Mouse (Mus musculus) cerebellum, adult (tissue): ENCODE measurements around the gene Olfr1380.
"Not testable (repeated sequence)": the region's sequence is repeated elsewhere in the genome, so short reads cannot be mapped to it uniquely, and the experiment has no call there.

Experiments used
- ATAC-seq: cut with Nextera tagmentation; 2 replicates; pipeline ENCODE4 v1.9.2; 2017; ENCODE audit warnings: mild to moderate bottlenecking, moderate library complexity, mixed read lengths; ENCODE audit not compliant: insufficient number of reproducible peaks, low FRiP score, low TSS enrichment

Gene Olfr1380

DNA sequence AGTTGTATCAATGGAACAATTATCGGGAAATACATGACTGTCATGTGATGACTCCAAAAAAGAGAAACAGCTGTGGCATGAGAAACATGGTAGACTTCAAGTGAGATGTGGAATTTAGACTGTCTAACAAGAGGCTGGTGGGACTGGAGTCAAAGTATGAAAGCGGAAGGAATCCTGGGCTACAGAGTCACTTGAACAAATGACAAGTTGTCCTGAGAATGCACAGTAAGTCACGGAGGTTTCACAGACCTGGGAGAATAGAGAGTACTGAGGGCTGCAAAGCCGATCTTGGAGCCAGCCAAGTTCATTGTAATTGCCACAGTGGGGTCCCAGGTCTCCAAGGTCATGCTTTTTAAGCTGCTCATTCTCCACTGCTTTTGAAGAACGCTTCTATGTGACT is at the start of gene Olfr1380:
Gene Olfr1380, plus strand, starts transcription at position 301 of the 400 bp plus-strand sequence.
- not testable (repeated sequence) for ATAC-seq

DNA sequence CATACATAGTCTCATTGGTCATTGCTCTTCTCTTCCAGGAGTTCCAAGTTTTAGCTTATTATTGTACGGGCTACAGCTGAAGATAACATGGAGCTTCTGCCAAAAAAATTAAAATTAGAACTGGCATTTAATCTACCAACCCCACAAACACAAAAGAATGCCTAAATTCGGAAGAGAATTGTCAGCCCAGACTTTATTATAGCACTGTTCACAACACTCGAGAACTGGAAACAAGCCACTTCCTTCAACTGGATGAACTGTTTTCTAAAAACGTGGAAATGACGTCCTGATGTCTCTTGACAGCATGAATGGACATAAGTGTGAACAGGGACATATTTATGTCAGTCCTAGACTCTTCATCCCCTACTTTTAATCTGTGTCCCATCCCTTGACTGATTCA is 38.6 kb upstream of the Olfr1380 start:
- ATAC-seq: no peak

DNA sequence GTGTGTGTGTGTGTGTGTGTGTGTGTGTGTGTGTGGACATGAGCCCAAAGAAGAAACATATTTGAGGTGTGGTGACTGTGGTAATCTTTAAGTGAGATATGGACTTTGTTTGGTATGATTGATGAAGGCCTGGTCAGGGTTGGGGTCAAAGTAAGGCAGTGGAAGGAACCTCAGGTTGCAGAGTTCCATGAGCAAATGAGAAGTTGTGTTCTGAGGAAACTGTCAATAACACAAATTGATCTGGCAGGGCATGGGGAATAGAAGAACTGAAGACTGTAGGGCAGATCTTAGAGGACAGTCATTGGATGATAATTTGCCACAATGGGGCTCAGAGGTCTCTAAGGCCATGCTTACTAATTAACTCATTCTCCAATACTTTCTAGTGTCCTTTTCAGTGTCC is 37.3 kb upstream of the Olfr1380 start, which contains the start of gene Olfr1383:
Gene Olfr1383, plus strand, starts transcription at position 301 of the 400 bp plus-strand sequence.
- no peak for ATAC-seq

DNA sequence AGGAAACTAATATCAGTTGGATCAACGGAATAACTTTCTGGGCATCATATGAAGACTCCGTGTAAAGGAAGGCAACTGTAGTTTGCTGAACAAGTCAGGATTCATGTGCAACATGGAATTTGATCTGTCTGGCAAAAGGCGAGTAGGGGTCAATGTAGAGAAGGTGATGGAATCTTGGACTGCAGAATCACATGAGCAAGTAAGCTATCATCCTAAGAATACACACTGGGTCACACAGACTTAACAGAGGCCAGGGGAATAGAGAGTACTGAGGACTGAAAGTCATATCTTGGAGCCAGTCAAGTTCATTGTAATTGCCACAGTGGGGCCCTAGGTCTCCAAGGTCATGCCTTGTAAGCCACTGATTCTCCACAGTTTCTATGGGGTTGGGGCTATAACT is 28.7 kb upstream of the Olfr1380 start, which contains the start of gene Olfr1382:
Gene Olfr1382, plus strand, starts transcription at position 301 of the 400 bp plus-strand sequence.
- no peak for ATAC-seq

DNA sequence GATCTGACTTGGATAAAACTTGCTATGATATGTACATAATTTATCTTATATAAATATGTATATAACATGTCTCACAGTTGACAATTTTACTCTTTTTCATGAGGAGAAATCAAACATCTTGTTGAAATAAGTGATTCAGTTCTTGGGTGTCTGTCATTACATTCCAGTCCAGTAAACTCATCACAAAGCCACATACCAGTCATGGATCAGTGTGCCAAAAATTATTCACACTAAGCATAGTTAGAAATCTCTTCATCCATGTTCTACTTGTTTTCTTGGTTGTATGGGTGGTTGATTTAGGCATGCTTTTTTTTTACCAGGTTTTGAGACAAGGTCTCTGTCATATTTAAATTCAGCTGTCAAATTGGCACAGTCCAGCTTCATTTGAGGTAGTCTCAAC is 23.9 kb upstream of the Olfr1380 start:
- no peak for ATAC-seq

DNA sequence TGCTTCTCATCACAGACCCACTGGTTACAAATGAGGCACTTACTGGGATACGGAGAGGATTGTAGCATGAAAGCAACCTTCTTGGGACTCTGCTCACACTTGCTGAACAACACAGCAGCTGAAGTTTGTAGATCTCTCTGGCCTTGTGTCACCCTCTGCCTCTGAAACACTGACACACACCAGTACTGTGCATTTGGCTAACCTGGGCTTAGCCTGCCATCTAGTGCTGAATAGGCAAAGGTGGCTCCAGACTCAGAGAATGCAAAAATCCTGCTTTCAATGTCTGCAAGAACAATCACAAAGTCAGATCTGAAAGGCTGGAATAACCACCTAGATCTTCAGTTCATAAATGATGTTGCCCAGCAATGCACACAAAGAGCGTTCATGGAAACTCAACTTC is 20.0 kb upstream of the Olfr1380 start:
- not testable (repeated sequence) for ATAC-seq

DNA sequence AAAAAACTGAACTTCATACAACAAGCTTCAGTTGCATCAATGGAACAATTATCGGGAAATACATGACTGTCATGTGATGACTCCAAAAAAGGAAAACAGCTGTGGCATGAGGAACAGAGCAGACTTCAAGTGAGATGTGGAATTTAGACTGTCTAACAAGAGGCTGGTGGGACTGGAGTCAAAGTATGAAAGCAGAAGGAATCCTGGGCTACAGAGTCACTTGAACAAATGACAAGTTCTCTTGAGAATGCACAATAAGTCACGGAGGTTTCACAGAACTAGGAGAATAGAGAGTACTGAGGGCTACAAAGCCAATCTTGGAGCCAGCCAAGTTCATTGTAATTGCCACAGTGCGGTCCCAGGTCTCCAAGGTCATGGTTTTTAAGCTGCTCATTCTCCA is 13.5 kb upstream of the Olfr1380 start, which contains the start of gene Olfr1381:
Gene Olfr1381, plus strand, starts transcription at position 301 of the 400 bp plus-strand sequence.
- ATAC-seq: not testable (repeated sequence)

DNA sequence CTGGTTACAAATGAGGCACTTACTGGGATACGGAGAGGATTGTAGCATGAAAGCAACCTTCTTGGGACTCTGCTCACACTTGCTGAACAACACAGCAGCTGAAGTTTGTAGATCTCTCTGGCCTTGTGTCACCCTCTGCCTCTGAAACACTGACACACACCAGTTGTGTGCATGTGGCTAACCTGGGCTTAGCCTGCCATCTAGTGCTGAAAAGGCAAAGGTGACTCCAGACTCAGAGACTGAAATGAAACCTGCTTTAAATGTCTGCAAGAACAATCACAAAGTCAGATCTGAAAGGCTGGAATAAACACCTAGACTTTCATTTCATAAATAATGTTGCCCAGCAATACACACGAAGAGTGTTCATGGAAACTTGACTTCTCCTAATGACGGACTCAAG is 2.6 kb upstream of the Olfr1380 start:
- not testable (repeated sequence) for ATAC-seq

DNA sequence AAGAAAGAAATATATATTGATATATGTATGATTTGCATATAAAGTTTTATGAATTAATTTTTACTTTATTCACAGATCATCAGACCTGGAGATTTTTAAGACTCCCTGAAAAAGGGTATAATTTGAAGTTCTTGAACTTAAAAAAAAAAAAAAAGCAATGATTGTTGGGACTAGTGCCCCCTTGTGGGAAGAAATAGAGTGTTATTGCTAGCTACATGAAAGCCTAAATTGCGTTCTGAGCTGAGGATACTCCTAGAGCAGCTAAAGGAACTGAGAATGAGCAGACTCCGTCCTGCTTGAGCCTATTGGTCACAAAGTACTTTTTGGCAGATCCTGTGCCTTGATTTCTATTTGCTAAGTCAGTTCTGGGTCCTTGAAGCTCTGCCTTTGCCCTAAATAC is 18.4 kb downstream of the Olfr1380 start:
- ATAC-seq: not testable (repeated sequence)

DNA sequence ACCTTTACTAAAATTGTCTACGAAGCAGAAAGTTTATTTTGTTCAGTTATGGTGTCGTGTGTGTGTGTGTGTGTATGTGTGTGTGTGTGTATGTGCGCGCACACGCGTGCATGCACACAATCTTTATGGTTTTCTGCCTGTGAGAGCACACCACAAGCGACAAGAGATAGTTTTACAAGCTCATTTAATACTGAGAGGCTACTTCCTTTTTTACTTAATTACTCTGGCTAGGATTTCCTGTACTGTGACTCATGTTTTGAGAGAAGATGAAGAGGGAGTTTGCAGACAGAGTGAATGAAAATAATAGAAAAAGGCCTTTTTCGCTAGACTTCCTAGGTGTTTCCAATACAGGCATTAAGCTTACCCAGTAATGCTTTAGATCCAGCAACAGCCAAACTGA is 23.8 kb downstream of the Olfr1380 start:
- not testable (repeated sequence) for ATAC-seq

DNA sequence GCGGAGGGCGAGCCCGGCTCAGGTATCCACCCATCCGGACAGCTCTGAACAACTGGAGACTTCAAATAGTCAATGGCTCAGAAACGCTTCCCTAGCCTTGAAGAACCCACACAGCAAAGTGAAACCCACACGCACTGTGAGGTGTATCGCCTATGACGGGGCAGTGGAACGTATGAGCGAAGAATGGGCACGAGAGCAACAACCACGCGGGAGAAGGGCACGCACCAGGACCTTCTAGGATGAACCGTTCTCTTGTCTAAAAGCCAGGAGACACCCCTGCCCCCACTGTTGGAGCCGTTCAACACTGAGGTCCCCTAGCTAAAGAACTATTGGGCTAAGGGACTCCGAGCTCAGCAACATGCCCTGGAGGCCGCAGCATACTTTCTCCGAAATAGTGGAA is 33.5 kb downstream of the Olfr1380 start:
- ATAC-seq: no peak

DNA sequence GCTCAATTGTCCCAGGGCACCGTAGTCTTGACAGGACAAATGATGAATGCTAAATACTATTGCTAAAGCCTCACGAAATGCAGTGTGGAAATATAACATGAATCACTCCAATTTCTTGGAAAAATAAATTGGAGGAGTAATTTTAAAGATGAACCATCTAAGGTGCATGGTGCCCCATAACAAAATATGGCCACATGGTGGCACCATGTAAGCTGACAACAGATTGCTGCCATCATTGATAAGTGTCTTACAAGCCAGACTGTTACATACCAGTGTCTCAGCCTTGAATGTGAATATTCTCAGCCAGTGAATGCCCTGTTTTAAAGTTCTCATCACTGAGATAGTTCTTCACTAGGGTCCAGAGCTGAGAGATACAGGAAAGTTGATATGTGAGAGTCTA is 40.5 kb downstream of the Olfr1380 start:
- ATAC-seq: not testable (repeated sequence)

DNA sequence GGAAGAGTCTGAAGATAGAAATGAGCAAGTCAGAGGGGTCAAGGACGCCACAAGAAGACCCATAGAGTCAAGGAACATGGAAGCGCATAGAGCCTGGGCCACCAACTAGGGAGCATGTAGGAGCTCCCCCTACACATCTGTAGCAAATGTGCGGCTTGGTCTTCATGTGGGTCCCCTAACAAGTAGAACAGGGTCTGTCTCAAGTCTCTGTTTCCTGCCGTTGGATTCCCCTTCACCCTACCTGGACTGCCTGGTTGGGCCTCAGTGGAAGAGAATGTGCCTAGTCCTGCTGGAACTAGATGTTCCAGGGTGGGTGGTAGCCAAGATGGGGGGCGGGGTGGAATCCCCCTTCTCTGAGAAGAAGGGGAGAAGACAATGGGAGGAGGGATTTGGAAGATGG is 51.6 kb downstream of the Olfr1380 start:
- not testable (repeated sequence) for ATAC-seq

DNA sequence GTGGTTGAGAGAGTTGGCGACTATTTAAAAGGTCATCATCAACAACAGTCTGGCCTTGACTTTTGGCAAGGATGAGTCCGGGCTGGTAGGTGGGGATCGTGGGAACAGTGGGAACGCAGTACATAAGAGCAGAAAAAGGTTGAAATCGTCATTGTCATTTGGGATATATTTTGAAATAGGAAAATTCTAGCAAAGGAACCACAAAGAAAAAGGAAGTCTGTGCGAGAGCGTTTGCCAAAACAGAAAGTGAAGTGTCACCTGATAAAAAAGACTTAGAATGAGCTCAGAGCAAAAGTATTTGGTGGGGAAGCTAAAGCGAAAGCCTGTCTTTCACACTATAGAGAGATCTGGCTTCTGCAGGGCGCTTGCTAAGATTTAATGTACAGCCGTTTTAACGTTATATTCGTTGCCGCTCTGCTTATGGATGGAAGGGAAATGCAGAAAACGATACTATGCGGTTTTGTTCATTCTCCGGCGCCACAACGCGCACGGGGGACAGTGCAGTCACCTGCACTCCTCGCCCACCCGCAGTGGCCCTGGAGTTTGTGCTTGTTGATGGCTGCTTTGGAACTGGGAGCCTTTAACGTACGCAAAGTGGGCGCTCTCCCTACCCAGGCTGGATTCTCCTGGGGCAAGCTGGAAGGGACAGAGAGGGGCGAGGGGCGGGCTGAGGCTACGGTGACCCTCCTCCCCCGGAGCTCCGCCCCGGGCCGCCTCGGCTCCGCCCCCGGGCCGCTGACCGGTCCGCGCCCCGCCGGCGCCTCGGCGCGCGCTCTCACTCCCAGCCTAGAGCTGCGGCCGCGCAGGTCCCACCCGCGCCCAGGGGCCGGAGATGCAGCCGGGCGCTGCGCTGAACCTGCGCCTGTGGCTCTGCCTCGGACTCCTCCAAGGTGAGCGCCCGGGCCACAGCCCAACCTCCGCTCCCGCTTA is 52.5 kb downstream of the Olfr1380 start, which contains the start of gene Flt4:
Gene Flt4, plus strand, starts transcription at position 326 of the 930 bp plus-strand sequence.
- not testable (repeated sequence) for ATAC-seq

DNA sequence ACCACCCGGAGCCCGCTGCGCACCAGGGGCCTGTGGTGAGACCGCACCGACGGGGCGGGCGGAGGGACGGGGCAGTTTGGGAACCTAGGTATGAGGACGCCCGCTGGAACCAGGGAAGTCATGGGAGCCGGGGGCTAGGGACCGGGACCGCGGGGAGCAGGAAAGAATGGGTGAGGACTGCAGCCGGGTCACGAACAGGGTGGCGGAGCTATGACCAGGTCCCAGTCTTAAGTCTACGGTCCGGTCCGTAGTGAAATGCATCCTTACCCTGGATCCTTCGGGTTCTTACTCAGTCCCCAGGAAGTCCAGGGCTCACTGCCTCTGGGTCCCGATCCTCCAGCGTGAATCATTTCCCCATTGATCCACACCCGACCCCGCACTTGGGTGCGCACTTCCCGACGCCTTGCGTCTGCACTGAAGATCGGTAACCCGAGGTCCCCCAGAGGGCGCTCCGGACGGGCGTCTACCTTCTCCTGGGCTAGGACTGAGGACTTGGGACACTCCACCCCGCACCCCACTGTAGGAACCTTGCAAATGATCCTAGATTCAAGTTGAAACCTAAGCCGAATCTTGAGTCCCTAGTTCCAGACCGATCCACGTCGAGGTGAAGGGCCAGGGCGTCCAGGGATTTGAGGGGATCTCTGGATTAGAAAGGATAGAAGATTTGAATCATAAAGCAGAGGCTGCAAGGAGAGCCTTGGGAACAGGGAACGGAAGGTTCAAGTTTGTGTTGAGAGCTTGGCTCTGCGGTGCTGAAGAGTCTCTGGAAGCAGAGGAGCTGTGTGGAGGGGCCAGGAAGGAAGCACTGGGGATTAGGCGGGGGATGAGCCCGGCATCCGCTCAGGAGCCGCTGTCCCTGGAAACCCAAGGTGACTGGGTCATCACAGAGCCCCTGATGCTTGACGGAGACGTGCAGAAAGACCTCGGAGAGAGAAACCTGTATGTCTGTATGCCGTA is 53.5 kb downstream of the Olfr1380 start:
- not testable (repeated sequence) for ATAC-seq

DNA sequence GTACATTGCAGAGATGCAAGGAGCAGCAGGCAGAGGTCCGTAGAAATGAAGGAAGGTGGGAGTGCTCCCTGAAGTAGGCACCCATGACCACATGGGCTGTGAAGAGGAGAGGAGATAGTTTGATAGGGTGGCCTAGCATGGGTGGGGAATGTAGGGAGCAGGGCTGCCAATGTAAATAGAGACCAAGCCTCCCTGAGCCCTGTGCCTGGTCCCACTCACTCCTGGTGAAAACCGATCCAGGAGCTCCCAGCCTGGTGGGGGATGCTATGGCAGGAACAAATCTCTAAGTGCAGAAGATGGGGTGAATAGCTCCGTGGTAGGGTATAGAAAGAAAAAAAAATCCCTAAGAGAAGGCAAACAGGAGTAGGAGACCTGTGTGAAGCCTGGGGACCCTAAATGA is 54.7 kb downstream of the Olfr1380 start:
- ATAC-seq: not testable (repeated sequence)

DNA sequence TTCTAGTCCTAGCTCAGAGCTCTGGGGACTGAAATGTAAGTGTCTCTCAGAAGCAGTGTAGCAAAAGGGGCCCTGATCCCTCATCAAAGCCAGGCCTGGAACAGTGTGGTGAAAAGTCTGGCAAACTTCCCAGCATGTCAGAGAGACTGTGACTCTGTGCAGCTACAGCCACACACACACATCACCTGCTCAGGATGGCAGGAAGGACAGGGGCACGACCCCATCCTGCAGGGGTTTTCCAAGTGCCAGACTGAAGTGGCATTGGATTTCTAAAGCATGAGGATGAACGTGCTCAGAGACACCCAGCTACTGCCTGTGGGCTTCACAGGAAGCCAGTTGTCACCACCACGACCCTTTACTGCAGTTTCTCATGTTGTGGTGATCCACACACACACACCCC is 55.5 kb downstream of the Olfr1380 start:
- no peak for ATAC-seq

DNA sequence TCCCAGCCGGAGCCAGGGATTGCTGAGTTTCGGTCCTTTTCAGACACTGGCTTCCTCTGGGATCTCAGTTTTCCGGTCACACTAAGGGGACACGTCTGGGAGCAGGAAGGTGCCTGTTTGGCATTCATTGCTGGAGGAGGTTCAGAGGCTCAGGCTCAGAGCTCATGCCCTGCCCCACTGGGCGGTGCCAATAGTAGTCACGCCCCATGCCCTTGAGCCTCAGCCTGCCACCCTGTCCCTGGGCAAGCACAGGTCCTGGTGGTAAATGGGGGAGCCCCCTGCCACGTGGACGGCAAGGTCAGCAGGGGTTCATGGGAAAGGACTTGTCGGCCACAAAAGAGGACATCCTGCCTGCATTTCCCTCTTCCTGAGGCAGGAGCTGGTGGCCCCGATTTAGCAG is 56.7 kb downstream of the Olfr1380 start:
- no peak for ATAC-seq
